Mouse (Mus musculus): ENCODE data around the gene Gpr84.

GRCm38 (mm10) chr15:103342415-103342814, 32.0 kb upstream of the Gpr84 start:
- TF ChIP-seq CTCF (IDR thresholded peaks at IDR 0.05; ENCODE audit: extremely low read depth, insufficient read depth, low read length): peak; percentile 77
- no peak for TF ChIP-seq POLR2A (IDR thresholded peaks at IDR 0.05; ENCODE audit: extremely low read depth, insufficient read depth, low read length)
